Mouse (Mus musculus) midbrain, embryonic 13.5 days (tissue): Measurements from ENCODE around the gene Chd9. TPM values are rescaled to one million over a fixed set of nuclear protein-coding genes. Genes with fewer than 3 reads are reported as not detected.
A peak's percentile ranks its signal among the peaks of the same experiment; 100 is the strongest.

Experiments
- ATAC-seq: fragments of 200-750 bp; cut with Nextera tagmentation; 2 replicates; pipeline ENCODE4 v1.8.0; 2017; ENCODE audit warnings: mild to moderate bottlenecking, moderate TSS enrichment, moderate library complexity
- H3K27ac ChIP-seq: fragments of 300-500 bp; sonication (generic); 2 replicates; pipeline ENCODE4 v1.5.1; 2015; ENCODE audit warnings: inconsistent platforms, mild to moderate bottlenecking, moderate library complexity
- H3K27me3 ChIP-seq: fragments of 300-500 bp; sonication (generic); 2 replicates; pipeline ENCODE4 v1.6.1; 2015; ENCODE audit warnings: mild to moderate bottlenecking, inconsistent platforms
- H3K36me3 ChIP-seq: fragments of 300-500 bp; sonication (generic); 2 replicates; pipeline ENCODE4 v1.6.1; 2015; ENCODE audit warnings: mild to moderate bottlenecking, inconsistent platforms
- H3K4me1 ChIP-seq: fragments of 300-500 bp; sonication (generic); replicated peaks from 2 replicates; pipeline ENCODE4 v1.6.1; 2015; ENCODE audit warnings: inconsistent platforms
- H3K4me2 ChIP-seq: fragments of 300-500 bp; sonication (generic); replicated peaks from 2 replicates; pipeline ENCODE4 v1.6.1; 2015; ENCODE audit warnings: moderate library complexity, mild to moderate bottlenecking, inconsistent platforms
- H3K4me3 ChIP-seq: fragments of 300-500 bp; sonication (generic); replicated peaks from 2 replicates; pipeline ENCODE4 v1.5.1; 2015; ENCODE audit warnings: mild to moderate bottlenecking, inconsistent platforms
- H3K9ac ChIP-seq: fragments of 300-500 bp; sonication (generic); replicated peaks from 2 replicates; pipeline ENCODE4 v1.6.1; 2015; ENCODE audit warnings: mild to moderate bottlenecking, inconsistent platforms
- H3K9me3 ChIP-seq: fragments of 300-500 bp; sonication (generic); 2 replicates; pipeline ENCODE4 v1.6.1; 2016; ENCODE audit warnings: mild to moderate bottlenecking, inconsistent platforms
- WGBS: fragments of 180-500 bp; shearing (Covaris S2); methylation state at CpG from one replicate; pipeline ENCODE4 v1.1.7; 2015; 5-methylcytosine and 5-hydroxymethylcytosine counted together
- polyA plus RNA-seq: library from polyadenylated mRNA; unstranded; fragments of >200 nt; fragmentation: Nextera tagmentation; extraction: Ambion mirVana; gene quantifications from 2 replicates; pipeline ENCODE4 v1.2.1, GENCODE M21; 2015

The Chd9 gene
- polyA plus RNA-seq, 1 experiment from 2014 or later = 69.6 TPM

DNA sequence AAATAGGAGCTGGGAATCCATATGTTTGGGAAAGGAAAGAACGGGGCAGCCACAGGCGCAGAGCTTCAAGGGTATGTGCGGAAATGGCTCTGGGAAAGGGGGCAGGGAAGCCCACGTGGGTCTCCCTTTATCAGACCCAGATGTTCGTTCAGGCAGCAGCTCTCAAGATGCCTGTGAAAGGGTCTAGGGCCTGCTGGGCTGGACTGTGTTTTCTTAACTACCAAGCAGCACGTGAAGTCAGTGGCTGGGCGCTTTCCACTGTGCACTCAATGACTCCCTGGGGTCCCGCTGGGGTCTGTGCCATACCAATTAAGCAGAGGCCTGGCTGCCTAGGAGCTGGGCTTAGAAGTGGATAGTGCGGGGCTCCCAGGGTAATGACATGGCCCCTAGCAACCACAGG is 33.9 kb downstream of the Chd9 start:
- H3K4me3 ChIP-seq = no peak overlapping the region
- peak overlapping the region; percentile 87 for H3K27ac ChIP-seq
- no peaks in the 10 kb centered on the region for H3K9me3 ChIP-seq
- under 1% methylated on average over 9 of the region's 9 CpGs for WGBS
- H3K36me3 ChIP-seq = no peaks in the 10 kb centered on the region
- 0 out of 2 replicates have a peak overlapping the region, but pooled peaks have one; percentile 19 for H3K9ac ChIP-seq
- peaks cover 30% of the 10 kb centered on the region for H3K4me1 ChIP-seq
- peak overlapping the region; percentile 31 for H3K4me2 ChIP-seq
- peak; percentile 97 for ATAC-seq
- no peaks in the 10 kb centered on the region for H3K27me3 ChIP-seq

DNA sequence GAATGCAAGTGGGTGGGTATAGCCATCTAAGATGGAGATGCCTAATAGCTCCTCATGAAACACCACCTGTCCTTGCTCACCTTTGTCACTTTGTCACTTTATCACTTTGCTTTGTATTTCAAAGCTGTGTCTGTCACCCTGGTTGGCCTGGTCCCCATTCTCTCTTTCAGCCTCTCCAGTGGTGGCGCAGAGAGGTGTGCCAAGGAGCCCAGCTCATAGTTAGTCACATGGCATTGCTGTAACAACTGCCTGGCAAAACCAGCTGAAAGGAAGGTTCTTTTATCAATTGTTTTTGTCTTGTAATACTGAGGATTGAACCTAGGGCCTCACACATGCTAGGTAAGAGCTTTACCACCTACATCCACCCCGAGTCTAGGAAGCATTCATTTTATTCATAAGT is 38.9 kb downstream of the Chd9 start:
- Histone ChIP-seq H3K27me3 (no peaks in the 10 kb centered on the region), H3K9me3 (no peaks in the 10 kb centered on the region), H3K9ac (no peak overlapping the region), H3K4me1 (peaks cover 53% of the 10 kb centered on the region), H3K4me2 (no peak overlapping the region), H3K4me3 (no peak overlapping the region), H3K27ac (no peak overlapping the region), H3K36me3 (no peaks in the 10 kb centered on the region)
- 95% methylated on average over 2 of the region's 2 CpGs for WGBS
- no peak for ATAC-seq

DNA sequence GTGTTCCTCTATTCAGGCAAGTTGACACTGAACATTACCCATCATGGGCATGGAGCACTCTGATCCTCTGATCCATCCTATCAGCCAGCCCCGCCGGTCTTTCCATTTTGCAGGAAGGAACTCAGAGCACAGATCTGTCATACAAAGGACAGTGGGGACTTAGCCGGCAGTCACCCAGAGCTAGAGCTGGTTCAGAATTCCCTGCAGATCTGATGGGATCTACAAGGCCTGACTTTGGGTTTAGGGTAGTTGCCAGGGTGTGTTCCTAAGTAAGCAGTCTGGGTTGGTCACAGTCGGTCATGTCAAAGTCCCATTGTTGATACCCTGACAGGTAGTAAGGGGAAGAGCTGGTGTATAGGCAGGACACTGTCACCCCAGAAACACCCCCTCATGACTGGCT is 39.8 kb downstream of the Chd9 start:
- no peak overlapping the region for H3K9ac ChIP-seq
- H3K27ac ChIP-seq = no peak overlapping the region
- H3K4me3 ChIP-seq = no peak overlapping the region
- WGBS = 75% methylated on average over 4 of the region's 4 CpGs
- ATAC-seq = no peak
- H3K9me3 ChIP-seq = no peaks in the 10 kb centered on the region
- no peaks in the 10 kb centered on the region for H3K27me3 ChIP-seq
- H3K36me3 ChIP-seq = no peaks in the 10 kb centered on the region
- H3K4me1 ChIP-seq = peaks cover 44% of the 10 kb centered on the region
- H3K4me2 ChIP-seq = no peak overlapping the region

DNA sequence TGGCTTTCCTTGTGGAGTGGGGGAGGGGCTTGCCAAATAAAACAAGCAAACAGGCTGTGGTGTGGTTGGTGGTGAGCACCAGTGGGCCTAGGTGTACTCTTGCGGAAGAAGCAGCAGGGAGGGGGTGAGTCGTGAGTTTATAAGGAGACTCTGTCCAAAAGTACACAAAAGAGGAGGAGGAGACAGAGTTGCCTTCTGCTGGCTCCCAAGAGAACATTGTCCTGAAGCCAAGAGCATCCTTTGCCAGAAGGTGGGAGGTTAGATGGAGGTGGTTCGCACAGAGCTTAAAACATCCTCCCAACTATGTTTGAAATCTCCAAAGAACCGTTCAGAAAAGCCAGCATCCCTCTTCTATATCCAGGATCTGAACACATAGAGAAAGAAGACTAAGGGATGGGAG is 40.2 kb downstream of the Chd9 start:
- H3K4me1 ChIP-seq = peaks cover 44% of the 10 kb centered on the region

DNA sequence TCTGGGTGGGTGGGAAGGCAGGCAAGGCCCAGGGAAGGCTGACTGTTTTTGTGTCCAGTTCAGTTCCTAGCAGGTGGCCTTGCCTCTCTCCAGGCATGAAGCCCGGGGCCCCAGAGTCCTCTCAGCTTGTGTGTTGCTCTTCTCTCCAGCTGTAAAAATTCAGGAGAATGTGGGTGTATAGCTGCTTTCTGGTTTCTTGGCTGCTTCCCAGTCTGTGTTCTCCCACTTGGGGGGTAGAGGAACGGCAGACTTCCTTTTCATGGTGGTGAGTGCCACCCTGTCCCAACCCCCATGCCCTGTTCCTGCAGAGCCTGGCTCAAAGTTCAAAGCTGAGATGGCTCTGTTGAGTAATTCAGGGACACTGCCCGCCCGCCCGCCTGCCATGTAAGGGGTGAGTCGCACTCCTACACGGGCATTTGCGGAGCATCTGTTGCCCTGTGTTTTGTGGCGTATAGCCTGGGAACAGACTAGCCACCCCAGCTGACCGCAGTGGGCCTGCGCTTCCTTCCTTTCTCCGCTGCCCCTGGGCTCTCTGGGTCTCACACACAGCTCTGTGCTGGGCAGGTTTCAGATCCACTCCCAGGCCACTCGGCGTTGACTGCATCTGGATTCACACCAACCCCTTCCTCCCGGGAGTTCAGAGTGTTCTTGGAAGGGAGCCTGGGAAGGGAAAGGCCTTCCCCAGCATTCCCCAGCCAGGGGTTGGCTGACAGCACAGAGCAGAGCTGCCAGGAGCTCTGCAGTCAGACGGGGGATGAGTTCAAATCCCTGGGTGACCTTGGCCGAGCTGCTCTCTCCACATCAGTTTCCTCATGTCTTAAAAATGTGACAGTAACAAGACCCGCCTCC is 41.1 kb downstream of the Chd9 start:
- Histone ChIP-seq H3K36me3 (no peaks in the 10 kb centered on the region), H3K9ac (0 out of 2 replicates have a peak overlapping the region, but pooled peaks have one; percentile 20), H3K4me2 (peak overlapping the region; percentile 45), H3K27me3 (0 out of 2 replicates have a peak, but pooled peaks cover 3% of the 10 kb centered on the region), H3K9me3 (no peaks in the 10 kb centered on the region), H3K4me1 (peaks cover 44% of the 10 kb centered on the region), H3K27ac (peak overlapping the region; percentile 91), H3K4me3 (no peak overlapping the region)
- peak; percentile 48 for ATAC-seq
- WGBS = 45% methylated on average over 18 of the region's 18 CpGs

More for the DNA sequence above, 40.2 kb downstream of the Chd9 start:
- Histone ChIP-seq H3K27ac (no peak overlapping the region), H3K4me2 (no peak overlapping the region), H3K27me3 (no peaks in the 10 kb centered on the region), H3K9ac (no peak overlapping the region), H3K36me3 (no peaks in the 10 kb centered on the region), H3K4me3 (no peak overlapping the region), H3K9me3 (no peaks in the 10 kb centered on the region)
- WGBS = 85% methylated on average over 4 of the region's 4 CpGs
- no peak for ATAC-seq

DNA sequence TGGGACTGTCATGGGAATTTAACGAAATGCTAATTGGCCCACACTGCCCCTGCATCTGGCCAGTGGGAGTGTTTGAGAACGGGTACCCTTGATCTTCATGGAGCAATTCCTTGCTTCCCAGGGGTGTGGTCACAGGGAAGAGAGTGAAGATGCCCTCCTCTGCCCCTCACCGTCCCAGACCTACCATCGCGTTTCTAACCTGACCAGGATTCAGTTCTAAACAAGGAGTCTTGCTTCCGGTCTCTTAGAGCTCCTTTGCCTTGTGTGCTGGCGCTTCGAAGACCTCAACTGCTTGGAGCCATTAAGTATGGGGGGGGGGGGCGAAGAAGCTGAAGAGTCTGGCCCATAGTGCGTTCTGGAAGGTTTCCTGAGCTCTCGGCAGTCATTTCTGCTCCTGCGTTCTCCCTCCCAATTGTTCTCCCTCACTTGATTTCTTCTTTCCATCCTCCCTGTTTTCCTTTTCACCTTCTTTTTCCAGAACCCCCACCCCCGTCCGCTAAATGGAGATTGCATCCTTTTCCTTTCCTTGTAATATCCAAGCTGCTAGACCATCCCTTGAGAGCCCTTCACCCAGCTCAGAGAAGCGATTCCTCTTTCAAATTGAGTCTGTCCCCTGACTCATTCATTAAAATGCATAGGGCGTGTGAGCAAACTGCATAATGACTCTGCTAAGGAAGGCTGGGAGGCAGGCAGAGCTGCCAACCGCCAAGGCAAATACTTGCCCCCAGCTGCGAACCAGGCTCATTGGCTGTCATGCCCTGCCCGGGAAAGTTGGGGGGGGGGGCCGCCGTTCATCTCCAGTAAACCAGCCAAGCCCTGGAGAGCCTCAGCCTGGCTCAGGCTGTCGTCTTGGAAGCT is 42.0 kb downstream of the Chd9 start:
- H3K4me2 ChIP-seq = peak overlapping the region; percentile 45
- H3K27me3 ChIP-seq = 0 out of 2 replicates have a peak, but pooled peaks cover 3% of the 10 kb centered on the region
- peak overlapping the region; percentile 20; the same call in 1 of the 2 replicates for H3K9ac ChIP-seq
- peak; percentile 92 for ATAC-seq
- no peaks in the 10 kb centered on the region for H3K36me3 ChIP-seq
- 4% methylated on average over 22 of the region's 22 CpGs for WGBS
- no peaks in the 10 kb centered on the region for H3K9me3 ChIP-seq
- peak overlapping the region; percentile 91 for H3K27ac ChIP-seq
- peaks cover 44% of the 10 kb centered on the region for H3K4me1 ChIP-seq
- H3K4me3 ChIP-seq = peak overlapping the region; percentile 2; the same call in 1 of the 2 replicates

DNA sequence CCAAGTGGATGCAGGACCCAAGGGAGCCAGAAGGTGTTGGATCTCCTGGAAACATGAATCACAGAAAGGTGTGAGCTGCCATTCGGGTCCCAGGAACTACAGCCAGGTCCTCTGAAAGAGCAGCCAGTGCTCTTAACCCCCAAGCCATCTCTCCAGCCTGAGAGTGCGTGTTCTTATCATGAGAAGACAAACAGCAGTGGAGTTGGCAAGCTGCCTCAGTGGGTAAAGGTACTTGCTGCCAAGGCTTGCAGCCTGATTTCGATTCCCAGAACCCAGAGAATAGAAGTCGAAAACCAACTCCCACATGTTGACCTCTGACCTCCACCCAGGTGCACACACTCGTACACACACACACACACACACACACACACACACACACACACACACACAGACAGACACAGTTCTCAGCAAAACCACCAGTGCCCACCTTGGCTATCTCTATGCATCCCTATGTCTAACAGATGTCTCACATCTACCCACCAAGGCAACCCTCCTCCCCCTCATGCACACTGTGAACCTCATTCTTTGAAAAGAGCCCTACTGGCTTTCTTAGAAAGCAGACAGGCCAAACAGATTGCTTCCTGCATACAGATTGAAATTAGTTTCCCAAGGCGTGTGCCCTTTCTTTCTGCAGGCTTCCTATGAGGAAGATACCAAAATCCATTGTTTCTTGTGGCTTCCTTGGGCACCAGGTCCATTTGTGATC is 43.4 kb downstream of the Chd9 start:
- peak overlapping the region; percentile 91 for H3K27ac ChIP-seq
- H3K4me2 ChIP-seq = no peak overlapping the region
- WGBS = 68% methylated on average over 6 of the region's 6 CpGs
- H3K4me3 ChIP-seq = no peak overlapping the region
- 0 out of 2 replicates have a peak, but pooled peaks cover 3% of the 10 kb centered on the region for H3K27me3 ChIP-seq
- peaks cover 54% of the 10 kb centered on the region for H3K4me1 ChIP-seq
- H3K36me3 ChIP-seq = no peaks in the 10 kb centered on the region
- H3K9me3 ChIP-seq = no peaks in the 10 kb centered on the region
- H3K9ac ChIP-seq = no peak overlapping the region
- ATAC-seq = no peak

DNA sequence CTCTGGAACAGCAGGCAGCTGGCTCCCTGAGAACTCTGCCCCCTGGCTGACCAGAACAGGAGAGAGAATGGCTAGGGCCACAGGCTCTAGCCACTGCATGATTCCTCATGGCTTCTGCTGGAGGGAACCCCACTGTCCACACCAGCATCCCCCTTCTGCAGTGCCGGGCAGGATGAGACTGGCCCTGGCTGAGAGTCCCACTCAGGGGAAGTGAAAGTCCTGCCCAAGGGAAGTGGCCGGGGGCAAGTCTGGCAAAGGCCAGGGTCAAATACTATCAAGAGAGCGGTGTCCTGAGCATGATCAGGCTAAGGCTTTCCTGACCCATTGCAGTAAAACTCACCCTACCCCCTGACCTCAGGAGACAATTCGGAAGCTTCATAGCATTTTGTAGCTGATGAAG is 44.9 kb downstream of the Chd9 start:
- H3K4me1 ChIP-seq = peaks cover 65% of the 10 kb centered on the region
- no peak overlapping the region for H3K9ac ChIP-seq
- no peaks in the 10 kb centered on the region for H3K36me3 ChIP-seq
- WGBS = 87% methylated on average over 4 of the region's 4 CpGs
- 0 out of 2 replicates have a peak, but pooled peaks cover 3% of the 10 kb centered on the region for H3K27me3 ChIP-seq
- ATAC-seq = no peak
- H3K27ac ChIP-seq = no peak overlapping the region
- no peaks in the 10 kb centered on the region for H3K9me3 ChIP-seq
- H3K4me3 ChIP-seq = no peak overlapping the region
- no peak overlapping the region for H3K4me2 ChIP-seq

DNA sequence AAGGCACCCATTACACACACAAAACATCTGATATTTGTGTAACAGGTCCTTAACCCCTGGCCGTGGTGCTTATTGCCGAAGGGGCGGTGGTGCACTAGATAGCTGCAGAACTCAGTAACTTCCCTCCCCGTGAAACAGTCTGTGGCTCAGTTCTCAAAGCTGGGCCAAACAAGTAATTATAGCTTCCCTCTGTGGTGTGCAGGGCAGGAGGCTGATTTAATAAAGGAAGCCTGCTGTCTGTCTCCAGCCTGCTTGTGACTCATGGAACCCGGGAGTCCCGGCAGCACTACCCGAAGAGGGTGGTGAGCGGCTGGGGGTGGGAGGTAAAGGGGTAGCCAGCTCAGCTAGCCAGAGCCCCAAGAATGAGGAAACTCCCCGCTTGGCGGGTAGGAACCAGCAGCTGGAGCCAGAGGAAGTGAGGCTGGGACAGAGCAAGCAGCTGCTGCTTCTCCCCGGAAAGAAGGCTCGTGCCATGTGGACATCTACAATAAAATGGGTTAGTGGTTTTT is 48.1 kb downstream of the Chd9 start:
- Histone ChIP-seq H3K9me3 (no peaks in the 10 kb centered on the region), H3K36me3 (no peaks in the 10 kb centered on the region), H3K27me3 (0 out of 2 replicates have a peak, but pooled peaks cover 3% of the 10 kb centered on the region), H3K4me1 (peaks cover 32% of the 10 kb centered on the region), H3K4me3 (peak overlapping the region; percentile 40), H3K27ac (peak overlapping the region; percentile 88), H3K9ac (0 out of 2 replicates have a peak overlapping the region, but pooled peaks have one; percentile 65), H3K4me2 (peak overlapping the region; percentile 74)
- 3% methylated on average over 12 of the region's 12 CpGs for WGBS
- peak; percentile 68 for ATAC-seq

DNA sequence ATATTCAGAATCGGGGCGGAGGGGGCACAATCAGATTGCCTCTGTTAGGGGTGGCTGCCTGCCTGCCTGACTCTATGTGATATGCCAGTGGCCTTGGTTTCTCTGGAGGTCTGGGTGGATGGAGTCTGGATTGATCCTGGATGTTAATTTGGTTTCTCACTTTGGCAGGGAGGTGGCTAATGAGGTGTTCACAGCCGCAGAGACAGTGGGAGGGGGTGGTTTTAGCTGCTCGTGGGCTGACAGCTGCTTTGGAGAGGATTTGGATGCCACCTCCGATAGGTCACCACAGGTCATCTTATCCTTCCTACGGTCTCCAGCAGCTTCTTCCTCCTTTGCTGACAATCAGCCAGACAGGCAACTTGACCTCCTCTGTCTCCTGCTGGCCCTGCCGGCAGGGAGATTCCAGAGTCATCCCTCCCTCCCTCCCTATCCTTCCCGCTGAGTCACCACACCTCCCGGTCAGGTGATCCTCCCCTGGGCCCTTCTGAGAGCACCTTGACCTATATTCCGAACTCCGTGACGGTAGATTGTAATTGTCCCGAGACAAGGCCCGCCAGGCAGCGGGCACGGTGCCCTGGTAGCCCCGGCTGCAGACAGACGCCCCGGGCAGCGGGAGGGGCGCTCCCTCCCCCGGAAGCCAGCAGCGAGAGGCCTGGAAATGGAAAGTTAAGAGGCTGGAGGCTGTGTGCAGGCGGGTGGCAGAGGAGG is 48.7 kb downstream of the Chd9 start:
- H3K36me3 ChIP-seq = no peaks in the 10 kb centered on the region
- peaks cover 26% of the 10 kb centered on the region for H3K4me1 ChIP-seq
- peak overlapping the region; percentile 40 for H3K4me3 ChIP-seq
- peak overlapping the region; percentile 65 for H3K9ac ChIP-seq
- peak; percentile 69 for ATAC-seq
- 2% methylated on average over 23 of the region's 24 CpGs for WGBS
- H3K27ac ChIP-seq = peak overlapping the region; percentile 88
- H3K27me3 ChIP-seq = 0 out of 2 replicates have a peak, but pooled peaks cover 3% of the 10 kb centered on the region
- peak overlapping the region; percentile 74 for H3K4me2 ChIP-seq
- H3K9me3 ChIP-seq = no peaks in the 10 kb centered on the region
